Mouse (Mus musculus) spleen, adult 2 months (tissue): Measurements from ENCODE around the gene Tlr9. TPM values are rescaled to one million over a fixed set of nuclear protein-coding genes. Genes with fewer than 3 reads are reported as not detected.

Experiments used
- DNase-seq, 2 experiments: peaks; one replicate each; pipeline versions ENCODE4 v3.0.0 to v3.0.0-alpha.2; 2012 to 2021; ENCODE audit warnings: low spot score in 2 of 2, low read depth in 1 of 2
- H3K27ac ChIP-seq: fragments of 200-500 bp; 2 replicates; pipeline ENCODE4 v1.5.1; 2012; ENCODE audit warnings: low read length, inconsistent platforms; ENCODE audit not compliant: insufficient read depth
- H3K27me3 ChIP-seq: fragments of 200-500 bp; 2 replicates; pipeline ENCODE4 v1.6.1; 2012; ENCODE audit warnings: mild to moderate bottlenecking, moderate library complexity, low read length, inconsistent platforms; ENCODE audit not compliant: control insufficient read depth, insufficient read depth
- H3K36me3 ChIP-seq: fragments of 200-500 bp; 2 replicates; pipeline ENCODE4 v1.6.1; 2012; ENCODE audit warnings: mild to moderate bottlenecking, low read length, inconsistent platforms; ENCODE audit not compliant: control insufficient read depth, insufficient read depth
- H3K4me1 ChIP-seq: fragments of 200-500 bp; 2 replicates; pipeline ENCODE4 v1.6.1; 2011; ENCODE audit warnings: inconsistent platforms; ENCODE audit not compliant: control insufficient read depth, insufficient read depth, insufficient read length
- H3K4me3 ChIP-seq: fragments of 200-500 bp; 2 replicates; pipeline ENCODE4 v1.5.1; 2011; ENCODE audit warnings: mild to moderate bottlenecking, inconsistent platforms; ENCODE audit not compliant: insufficient read depth, insufficient read length; ENCODE audit errors: extremely low read depth
- CTCF ChIP-seq: fragments of 200-500 bp; IDR thresholded peaks from 2 replicates; pipeline ENCODE4 v1.5.1; 2011; ENCODE audit warnings: mild to moderate bottlenecking, inconsistent platforms; ENCODE audit not compliant: insufficient read depth, insufficient read length, insufficient replicate concordance; ENCODE audit errors: extremely low read depth
- POLR2A ChIP-seq: fragments of 200-500 bp; IDR thresholded peaks from 2 replicates; pipeline ENCODE4 v1.6.1; 2011; ENCODE audit warnings: low read depth, low read length, inconsistent platforms
- WGBS: fragments of 180-500 bp; shearing (Covaris S2); methylation state at CpG from one replicate; pipeline ENCODE4 v1.1.7; 2018; 5-methylcytosine and 5-hydroxymethylcytosine counted together
- polyA plus RNA-seq: library from polyadenylated mRNA; depleted of rRNA; stranded (reverse); fragments of >200 nt; gene quantifications from 2 replicates; pipeline ENCODE4 v1.2.3, GENCODE M21; 2012; rRNA removed

Gene Tlr9
- polyA plus RNA-seq, 1 experiment = 65.3 TPM

DNA sequence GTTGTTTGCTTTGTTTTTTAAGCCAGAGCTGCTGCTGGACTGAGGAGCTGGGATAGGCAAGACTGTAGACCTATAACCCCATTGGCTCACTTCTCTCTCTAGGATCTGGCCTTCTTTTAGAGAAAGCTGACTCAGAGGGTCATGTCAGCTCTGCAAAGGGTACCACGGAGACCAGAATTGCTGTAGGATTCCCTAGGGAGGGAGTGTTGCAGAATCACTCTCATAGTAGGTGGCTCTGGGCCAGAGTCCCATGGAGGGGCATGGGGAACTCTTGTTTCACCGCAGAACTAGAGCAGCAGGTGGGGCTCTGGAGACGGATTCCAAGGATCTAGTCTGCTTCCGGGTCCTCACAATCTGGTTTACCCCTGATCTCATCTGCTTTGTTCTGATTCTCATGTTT is 51.4 kb downstream of the Tlr9 start:
- TF ChIP-seq CTCF (no peak), POLR2A (no peak)
- WGBS = 73% methylated on average over 4 of the region's 4 CpGs
- no peaks in the 10 kb centered on the region for H3K4me1 ChIP-seq
- H3K27me3 ChIP-seq = no peaks in the 10 kb centered on the region
- no peak overlapping the region for H3K4me3 ChIP-seq
- no peak for DNase-seq
- H3K27ac ChIP-seq = no peak overlapping the region
- H3K36me3 ChIP-seq = no peaks in the 10 kb centered on the region

DNA sequence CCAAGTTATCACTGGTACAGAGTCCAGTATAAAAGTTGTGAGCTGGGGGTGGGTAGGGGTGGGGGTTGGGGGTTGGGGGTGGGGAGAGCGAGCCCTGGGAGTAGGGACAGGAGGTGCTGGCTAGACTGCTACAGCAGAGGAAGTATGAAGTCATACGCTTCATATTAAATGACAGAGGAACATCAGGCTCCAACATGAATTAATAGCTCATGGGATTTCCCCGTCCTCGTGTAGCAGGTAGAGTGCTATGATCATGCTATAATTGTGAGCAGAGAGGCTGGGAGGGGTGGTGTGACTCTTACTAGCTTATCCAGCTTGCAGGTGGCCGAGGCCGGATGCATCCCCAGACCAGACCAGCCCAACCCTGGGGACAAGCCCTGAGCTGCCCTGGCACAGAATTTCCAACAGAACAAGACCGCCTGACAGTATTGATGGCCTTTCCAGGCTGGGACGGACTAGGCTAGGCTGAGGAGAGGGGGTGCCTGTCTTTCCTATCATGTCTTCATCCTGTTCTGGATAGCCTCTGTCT is 52.3 kb downstream of the Tlr9 start:
- 84% methylated on average over 8 of the region's 8 CpGs for WGBS
- no peaks in the 10 kb centered on the region for H3K27me3 ChIP-seq
- DNase-seq = no peak
- H3K27ac ChIP-seq = no peak overlapping the region
- H3K4me1 ChIP-seq = no peaks in the 10 kb centered on the region
- H3K4me3 ChIP-seq = no peak overlapping the region
- H3K36me3 ChIP-seq = no peaks in the 10 kb centered on the region
- TF ChIP-seq POLR2A (no peak), CTCF (no peak)

DNA sequence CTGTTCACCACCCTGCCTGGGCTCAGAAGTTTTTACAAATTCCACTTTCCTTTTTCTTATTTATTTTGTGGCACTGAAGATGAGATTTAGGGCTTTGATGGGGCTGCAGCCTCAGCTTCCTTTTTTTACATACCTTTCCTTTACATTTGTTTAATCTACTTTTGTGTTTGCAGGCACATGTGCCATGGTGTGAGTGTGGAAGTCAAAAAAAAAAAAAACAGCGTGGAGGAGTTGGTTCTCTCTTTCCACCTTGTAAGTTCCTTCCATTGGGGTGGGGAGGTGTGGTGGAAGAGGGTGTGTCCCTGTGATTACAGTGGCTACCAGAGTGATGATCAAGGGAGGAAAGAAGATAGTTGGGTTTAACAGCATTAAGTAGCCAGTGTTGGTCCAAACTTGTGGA is 53.4 kb downstream of the Tlr9 start:
- TF ChIP-seq CTCF (no peak), POLR2A (no peak)
- DNase-seq = no peak
- no peak overlapping the region for H3K27ac ChIP-seq
- H3K36me3 ChIP-seq = no peaks in the 10 kb centered on the region
- H3K4me1 ChIP-seq = no peaks in the 10 kb centered on the region; the same call in 1 of the 2 replicates
- H3K4me3 ChIP-seq = no peak overlapping the region
- H3K27me3 ChIP-seq = no peaks in the 10 kb centered on the region
- 8% methylated on average over 1 of the region's 1 CpGs for WGBS

Other genes starting within 250 kb of the Tlr9 start
- gene Col6a4, start 125.8 kb upstream of the Tlr9 start, polyA plus RNA-seq = 3.6 and 4.1 TPM in 2 replicates
- gene Glyctk, start 64.5 kb upstream of the Tlr9 start, polyA plus RNA-seq = 6.5 and 6.9 TPM in 2 replicates
- gene Wdr82, start 51.7 kb upstream of the Tlr9 start, polyA plus RNA-seq = 41.3 and 53.3 TPM in 2 replicates
- gene Ppm1m, start 22.9 kb upstream of the Tlr9 start, polyA plus RNA-seq = 87.4 and 95.8 TPM in 2 replicates
- 90.9 and 93.3 TPM in 2 replicates for gene Twf2, start 19.5 kb upstream of the Tlr9 start, polyA plus RNA-seq
- 29.6 and 39.5 TPM in 2 replicates for gene Alas1, start 26.1 kb downstream of the Tlr9 start, polyA plus RNA-seq
- 6.8 and 8.4 TPM in 2 replicates for gene Poc1a, start 58.5 kb downstream of the Tlr9 start, polyA plus RNA-seq
- gene Dusp7, start 146.0 kb downstream of the Tlr9 start, polyA plus RNA-seq = 73.1 and 93.2 TPM in 2 replicates
- gene Rpl29, start 206.9 kb downstream of the Tlr9 start, polyA plus RNA-seq = 365 and 397 TPM in 2 replicates
- 7.7 and 9.2 TPM in 2 replicates for gene Acy1, start 215.7 kb downstream of the Tlr9 start, polyA plus RNA-seq
- 14.6 and 16.7 TPM in 2 replicates for gene Abhd14b, start 224.9 kb downstream of the Tlr9 start, polyA plus RNA-seq
- gene Abhd14a, start 225.1 kb downstream of the Tlr9 start, polyA plus RNA-seq = 11.5 and 12.7 TPM in 2 replicates
- 15.8 and 22.4 TPM in 2 replicates for gene Pcbp4, start 230.7 kb downstream of the Tlr9 start, polyA plus RNA-seq
- 0.28 and 0.66 TPM in 2 replicates for gene Gpr62, start 243.3 kb downstream of the Tlr9 start, polyA plus RNA-seq